ENCODE assay signal across 30 mouse cellular contexts in the genomic region with DNA sequence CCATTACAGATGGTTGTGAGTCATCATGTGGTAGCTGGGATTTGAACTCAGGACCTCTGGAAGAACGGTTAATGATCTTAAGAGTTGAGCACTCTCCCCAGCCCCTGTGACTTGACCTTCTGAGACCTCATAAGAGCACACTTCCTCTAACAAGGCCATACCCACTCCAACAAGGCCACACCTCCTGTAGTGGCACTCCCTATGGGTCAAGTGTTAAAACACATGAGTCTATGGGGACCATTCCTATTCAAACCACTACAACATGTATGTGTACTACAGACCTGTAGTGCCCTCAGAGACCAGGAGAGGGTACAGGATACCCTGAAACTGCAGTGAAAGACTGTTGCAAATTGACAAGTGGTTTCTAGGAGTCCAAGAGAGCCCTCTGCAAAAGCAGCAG. TPM values are rescaled to one million over a fixed set of nuclear protein-coding genes. Genes with fewer than 3 reads are reported as not detected.
A peak's percentile ranks its signal among the peaks of the same experiment; 100 is the strongest.
DNase-seq lines count a peak whose midpoint lies in the region; ATAC-seq and TF ChIP-seq lines count a peak whose summit lies in the region.
"Had no signal": no experiment of that assay in that cellular context is flagged by ENCODE, and none has a peak within 500 bp of the region (broad histone marks: within the 10 kb centered on the region; RNA-seq: fewer than 3 reads in every experiment).

No protein-coding gene starts in this region.

- no peaks in the 10 kb centered on the region for H3K4me1 ChIP-seq in hindbrain, postnatal 0 days (ENCODE audit: insufficient read depth, low read length)
- H3K4me1 ChIP-seq in hindbrain, embryonic 14.5 days (replicated peaks; ENCODE audit: control insufficient read depth, insufficient read depth, low read length), result no peaks in the 10 kb centered on the region
- H3K4me1 ChIP-seq: heart, embryonic 15.5 days; hindbrain, embryonic 12.5 days; liver, embryonic 13.5 days; neural tube, embryonic 13.5 days had no signal

- no peak overlapping the region for H3K9ac ChIP-seq in hindbrain, postnatal 0 days (replicated peaks; ENCODE audit: low read length)
- no peak overlapping the region for H3K9ac ChIP-seq in hindbrain, embryonic 14.5 days
- H3K9ac ChIP-seq: forebrain, postnatal 0 days; heart, embryonic 15.5 days; hindbrain, embryonic 12.5 days; liver, embryonic 13.5 days; lung, embryonic 14.5 days; neural tube, embryonic 13.5 days had no signal

- TF ChIP-seq CTCF in hindbrain, postnatal 0 days (IDR thresholded peaks at IDR 0.05; ENCODE audit: low read depth), result peak; percentile 13; the same call in 1 of the 2 replicates

- H3K4me3 ChIP-seq in hindbrain, postnatal 0 days (ENCODE audit: low read length), result no peak overlapping the region
- no peak overlapping the region for H3K4me3 ChIP-seq in hindbrain, embryonic 14.5 days (replicated peaks; ENCODE audit: low read length)
- H3K4me3 ChIP-seq: erythroblast, embryonic 14.5 days; heart, embryonic 10.5 days; heart, embryonic 15.5 days; hindbrain, embryonic 12.5 days; liver, embryonic 13.5 days; myocyte; neural tube, embryonic 13.5 days had no signal

- no peak overlapping the region for H3K27ac ChIP-seq in hindbrain, postnatal 0 days
- no peak overlapping the region for H3K27ac ChIP-seq in hindbrain, embryonic 14.5 days
- H3K27ac ChIP-seq: heart, embryonic 10.5 days; heart, embryonic 15.5 days; hindbrain, embryonic 12.5 days; liver, embryonic 13.5 days; neural tube, embryonic 13.5 days had no signal

- H3K27me3 ChIP-seq in hindbrain, postnatal 0 days (ENCODE audit: insufficient read depth, low read length), result no peaks in the 10 kb centered on the region
- H3K27me3 ChIP-seq in hindbrain, embryonic 14.5 days (ENCODE audit: control insufficient read depth, insufficient read depth, low read length), result no peaks in the 10 kb centered on the region
- H3K27me3 ChIP-seq: heart, embryonic 15.5 days; hindbrain, embryonic 12.5 days; liver, embryonic 13.5 days; neural tube, embryonic 13.5 days had no signal

- WGBS in hindbrain, postnatal 0 days, result 94% methylated on average over 1 of the region's 1 CpGs
- WGBS in hindbrain, embryonic 14.5 days, result 96% methylated on average over 1 of the region's 1 CpGs

- no peaks in the 10 kb centered on the region for H3K9me3 ChIP-seq in hindbrain, postnatal 0 days (ENCODE audit: low read length)
- no peaks in the 10 kb centered on the region for H3K9me3 ChIP-seq in hindbrain, embryonic 14.5 days (ENCODE audit: control insufficient read depth, low read length)
- H3K9me3 ChIP-seq: heart, embryonic 10.5 days; heart, embryonic 15.5 days; hindbrain, embryonic 12.5 days; liver, embryonic 13.5 days; neural tube, embryonic 13.5 days had no signal

- ATAC-seq in hindbrain, postnatal 0 days, result no peak
- ATAC-seq in hindbrain, embryonic 14.5 days (ENCODE audit: low FRiP score), result no peak
- ATAC-seq in megakaryocyte, adult 5-6 weeks (ENCODE audit: poor library complexity, severe bottlenecking), result peak; percentile 33; the same call in 1 of the 2 replicates
- ATAC-seq: forebrain, postnatal 0 days; intestine, postnatal 0 days; midbrain, embryonic 16.5 days had no signal

- DNase-seq in hindbrain, postnatal 0 days (ENCODE audit: low spot score), result no peak
- no peak for DNase-seq in hindbrain, embryonic 14.5 days (ENCODE audit: low spot score)
- DNase-seq in 416B (ENCODE audit: low read depth) (peak; percentile 49), ZHBTc4 (ENCODE audit: low read depth, low spot score) (peak; percentile 40)
- DNase-seq in embryo, embryonic 10 days (ENCODE audit: low spot score), result no peak
- DNase-seq in adrenal gland, postnatal 36 days, result no peak
- DNase-seq in heart, postnatal 4 days, result no peak
- DNase-seq: adrenal gland, adult 8-10 months; cerebellum, adult 11 months; cerebellum, adult 9-11 months; forebrain, postnatal 0 days; heart, adult 11 months; kidney, adult 9 months; kidney, postnatal 25 days; left cerebral cortex, postnatal 4 days; liver, embryonic 13.5 days; lung, embryonic 14.5 days; lung, postnatal 36 days had no signal

- H3K36me3 ChIP-seq in hindbrain, postnatal 0 days (ENCODE audit: insufficient read depth, low read length), result no peaks in the 10 kb centered on the region
- no peaks in the 10 kb centered on the region for H3K36me3 ChIP-seq in hindbrain, embryonic 14.5 days (replicated peaks; ENCODE audit: control insufficient read depth, insufficient read depth)
- H3K36me3 ChIP-seq: heart, embryonic 10.5 days; heart, embryonic 15.5 days; hindbrain, embryonic 12.5 days; liver, embryonic 13.5 days; neural tube, embryonic 13.5 days had no signal

- H3K4me2 ChIP-seq in hindbrain, postnatal 0 days (ENCODE audit: low read depth, low read length), result no peak overlapping the region
- no peak overlapping the region for H3K4me2 ChIP-seq in hindbrain, embryonic 14.5 days (replicated peaks)
- H3K4me2 ChIP-seq: heart, embryonic 15.5 days; hindbrain, embryonic 12.5 days; liver, embryonic 13.5 days; lung, embryonic 14.5 days; neural tube, embryonic 13.5 days had no signal

RNA-seq across cellular contexts. Expression of gene Folr2, which starts 9.1 kb away (rescaled TPM):
- total RNA-seq in hindbrain, postnatal 0 days (2014; rRNA removed), result 1.8 and 7.1 TPM in 2 replicates
- 2.2 and 2.3 TPM in 2 replicates for polyA plus RNA-seq in hindbrain, postnatal 0 days (2015; fragmentation: Nextera tagmentation; extraction: Ambion mirVana)
- 1.2 and 3.3 TPM in 2 replicates for polyA plus RNA-seq in hindbrain, embryonic 14.5 days (2014; fragmentation: Nextera tagmentation; extraction: Ambion mirVana)
- total RNA-seq in megakaryocyte, adult 5-6 weeks (2015), result 0.96 TPM in 1 of 2 replicates, not detected in the other
- total RNA-seq in megakaryocyte, adult 5-6 weeks (2017), result not detected in 2 replicates
- 1 to 10 TPM; 2.1 to 7.1 TPM for total RNA-seq in adrenal gland, postnatal 36 days (2021)
- total RNA-seq in heart, postnatal 4 days (2021), result under 1 TPM; 0.33 to 0.38 TPM
- polyA plus RNA-seq: erythroblast, embryonic 14.5 days; heart, embryonic 10.5 days; myocyte had no signal

RNA-seq across cellular contexts. Expression of gene Inppl1, which starts 9.9 kb away (rescaled TPM):
- 28.2 and 30.0 TPM in 2 replicates for total RNA-seq in hindbrain, postnatal 0 days (2014; rRNA removed)
- polyA plus RNA-seq in hindbrain, postnatal 0 days (2015; fragmentation: Nextera tagmentation; extraction: Ambion mirVana), result 10.3 and 14.3 TPM in 2 replicates
- polyA plus RNA-seq in hindbrain, embryonic 14.5 days (2014; fragmentation: Nextera tagmentation; extraction: Ambion mirVana), result 7.8 and 10.5 TPM in 2 replicates
- total RNA-seq in megakaryocyte, adult 5-6 weeks (2015), result 12.2 and 12.4 TPM in 2 replicates
- 18.2 and 52.7 TPM in 2 replicates for total RNA-seq in megakaryocyte, adult 5-6 weeks (2017)
- 10 to 100 TPM; 81.8 to 82.2 TPM for total RNA-seq in adrenal gland, postnatal 36 days (2021)
- total RNA-seq in heart, postnatal 4 days (2021), result 100 to 1,000 TPM; 139 to 141 TPM

RNA-seq across cellular contexts. Expression of gene Anapc15, which starts 15.6 kb away (rescaled TPM):
- total RNA-seq in hindbrain, postnatal 0 days (2014; rRNA removed), result 49.3 and 59.8 TPM in 2 replicates
- polyA plus RNA-seq in hindbrain, postnatal 0 days (2015; fragmentation: Nextera tagmentation; extraction: Ambion mirVana), result 65.1 and 67.3 TPM in 2 replicates
- 63.0 and 65.5 TPM in 2 replicates for polyA plus RNA-seq in hindbrain, embryonic 14.5 days (2014; fragmentation: Nextera tagmentation; extraction: Ambion mirVana)
- total RNA-seq in megakaryocyte, adult 5-6 weeks (2015), result 57.1 and 70.8 TPM in 2 replicates
- 69.3 and 94.9 TPM in 2 replicates for total RNA-seq in megakaryocyte, adult 5-6 weeks (2017)
- total RNA-seq in adrenal gland, postnatal 36 days (2021), result 10 to 100 TPM; 27.4 to 33.2 TPM
- total RNA-seq in heart, postnatal 4 days (2021), result 10 to 100 TPM; 45.7 to 50.8 TPM

RNA-seq across cellular contexts. Expression of gene Folr1, which starts 22.7 kb away (rescaled TPM):
- total RNA-seq in hindbrain, postnatal 0 days (2014; rRNA removed), result 19.3 and 28.8 TPM in 2 replicates
- 78.5 and 93.8 TPM in 2 replicates for polyA plus RNA-seq in hindbrain, postnatal 0 days (2015; fragmentation: Nextera tagmentation; extraction: Ambion mirVana)
- 43.0 and 69.7 TPM in 2 replicates for polyA plus RNA-seq in hindbrain, embryonic 14.5 days (2014; fragmentation: Nextera tagmentation; extraction: Ambion mirVana)
- total RNA-seq in megakaryocyte, adult 5-6 weeks (2015), result 0.62 TPM in 1 of 2 replicates, not detected in the other
- 0.62 TPM in 1 of 2 replicates, not detected in the other for total RNA-seq in megakaryocyte, adult 5-6 weeks (2017)
- total RNA-seq in adrenal gland, postnatal 36 days (2021), result 1 to 10 TPM in 1 of 2 experiments, not detected in 1; 4.9 TPM
- 1 to 10 TPM; 1.1 to 2.9 TPM for total RNA-seq in heart, postnatal 4 days (2021)
- polyA plus RNA-seq: erythroblast, embryonic 14.5 days had no signal

RNA-seq across cellular contexts. Expression of gene Phox2a, which starts 29.8 kb away (rescaled TPM):
- total RNA-seq in hindbrain, postnatal 0 days (2014; rRNA removed), result 3.7 and 4.5 TPM in 2 replicates
- polyA plus RNA-seq in hindbrain, postnatal 0 days (2015; fragmentation: Nextera tagmentation; extraction: Ambion mirVana), result 2.0 and 2.1 TPM in 2 replicates
- 3.5 TPM in 2 replicates for polyA plus RNA-seq in hindbrain, embryonic 14.5 days (2014; fragmentation: Nextera tagmentation; extraction: Ambion mirVana)
- not detected in 2 replicates for total RNA-seq in megakaryocyte, adult 5-6 weeks (2015)
- total RNA-seq in megakaryocyte, adult 5-6 weeks (2017), result not detected in 2 replicates
- 10 to 100 TPM; 17.3 to 19.4 TPM for total RNA-seq in adrenal gland, postnatal 36 days (2021)
- total RNA-seq in heart, postnatal 4 days (2021), result under 1 TPM; 0.27 to 0.43 TPM
- total RNA-seq: forebrain, postnatal 0 days; gastrocnemius, adult 8-10 months; layer of hippocampus, adult 18-20 months; layer of hippocampus, postnatal 14 days; left cerebral cortex, postnatal 4 days had no signal
- polyA plus RNA-seq: erythroblast, embryonic 14.5 days; forebrain, postnatal 0 days; liver, embryonic 13.5 days had no signal

Comparison
In these comparisons a context has a peak if more than half of its experiments do, and no peak if none do; other contexts are left out.
1. DNase-seq: peak in 416B (single experiment) and ZHBTc4 (single experiment); none in hindbrain, postnatal 0 days (single experiment), hindbrain, embryonic 14.5 days (single experiment), embryo, embryonic 10 days (single experiment), adrenal gland, postnatal 36 days (0 of 2) and heart, postnatal 4 days (single experiment).